Mouse (Mus musculus) layer of hippocampus, adult 11-12 months (tissue): ENCODE results near the gene Gm8094.
"Not testable (repeated sequence)": the region's sequence is repeated elsewhere in the genome, so short reads cannot be mapped to it uniquely, and the experiment has no call there.

Experiments
- DNase-seq: peaks from one replicate; pipeline ENCODE4 v3.0.0; 2022; ENCODE audit warnings: low spot score

Gene Gm8094

DNA sequence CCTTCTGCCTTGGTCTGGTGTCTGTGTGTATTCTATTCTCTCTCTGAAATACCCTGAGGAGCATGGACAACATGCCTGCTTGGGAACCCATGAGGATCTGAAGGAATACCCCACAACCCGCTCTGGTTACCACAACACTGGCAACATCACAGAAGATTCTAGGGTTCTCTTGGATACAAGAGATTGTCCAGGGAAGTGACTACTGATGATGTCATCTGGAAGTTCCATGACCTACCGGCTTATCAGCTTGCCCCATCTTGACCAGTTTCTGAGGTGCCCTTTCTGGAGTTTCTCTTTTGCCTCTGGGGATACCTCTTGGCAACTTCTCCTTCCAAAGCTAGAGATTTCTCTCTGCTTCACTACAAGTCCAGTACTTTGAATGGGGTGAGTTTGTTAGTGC, at the start of gene Gm8094:
Gene Gm8094, minus strand, starts transcription at position 101 of the 400 bp plus-strand sequence.
- DNase-seq: not testable (repeated sequence)

DNA sequence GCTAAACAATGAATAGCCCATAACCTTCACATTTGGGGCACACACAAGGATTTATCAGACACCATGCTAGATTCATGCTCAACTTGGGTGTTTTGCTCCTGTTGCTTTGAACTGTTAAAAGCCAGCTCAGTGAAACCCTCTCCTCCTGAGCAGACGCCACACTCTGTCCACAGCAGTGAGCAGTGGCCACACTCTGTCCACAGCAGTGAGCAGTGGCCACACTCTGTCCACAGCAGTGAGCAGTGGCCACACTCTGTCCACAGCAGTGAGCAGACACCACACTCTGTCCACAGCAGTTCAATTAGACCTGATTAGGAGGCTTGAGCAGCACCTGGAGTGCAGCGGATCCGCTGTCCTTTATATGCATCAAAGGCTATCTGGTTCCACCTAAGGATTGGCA, 43.2 kb upstream of the Gm8094 start:
- not testable (repeated sequence) for DNase-seq

DNA sequence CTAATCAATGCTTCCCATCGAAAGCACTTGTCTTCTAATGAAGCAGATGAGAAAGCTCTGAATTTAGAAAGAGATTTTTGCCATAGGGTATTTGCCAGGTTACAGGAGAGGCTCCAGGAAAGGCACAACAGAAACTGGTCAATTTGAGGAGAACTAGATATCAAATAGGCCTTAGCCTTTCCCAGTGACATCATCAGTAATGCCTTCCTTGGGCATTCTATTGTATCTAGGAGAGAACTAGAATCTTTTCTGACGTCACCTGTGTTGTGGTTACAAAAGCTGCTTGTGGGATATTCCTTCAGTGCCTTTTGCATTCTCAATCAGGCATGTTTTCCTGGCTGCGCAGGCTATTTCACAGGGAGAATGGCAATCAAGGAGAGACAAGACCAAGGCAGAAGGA, 23.9 kb upstream of the Gm8094 start, which contains the start of gene Gm8104:
Gene Gm8104, plus strand, starts transcription at position 301 of the 400 bp plus-strand sequence.
- not testable (repeated sequence) for DNase-seq

DNA sequence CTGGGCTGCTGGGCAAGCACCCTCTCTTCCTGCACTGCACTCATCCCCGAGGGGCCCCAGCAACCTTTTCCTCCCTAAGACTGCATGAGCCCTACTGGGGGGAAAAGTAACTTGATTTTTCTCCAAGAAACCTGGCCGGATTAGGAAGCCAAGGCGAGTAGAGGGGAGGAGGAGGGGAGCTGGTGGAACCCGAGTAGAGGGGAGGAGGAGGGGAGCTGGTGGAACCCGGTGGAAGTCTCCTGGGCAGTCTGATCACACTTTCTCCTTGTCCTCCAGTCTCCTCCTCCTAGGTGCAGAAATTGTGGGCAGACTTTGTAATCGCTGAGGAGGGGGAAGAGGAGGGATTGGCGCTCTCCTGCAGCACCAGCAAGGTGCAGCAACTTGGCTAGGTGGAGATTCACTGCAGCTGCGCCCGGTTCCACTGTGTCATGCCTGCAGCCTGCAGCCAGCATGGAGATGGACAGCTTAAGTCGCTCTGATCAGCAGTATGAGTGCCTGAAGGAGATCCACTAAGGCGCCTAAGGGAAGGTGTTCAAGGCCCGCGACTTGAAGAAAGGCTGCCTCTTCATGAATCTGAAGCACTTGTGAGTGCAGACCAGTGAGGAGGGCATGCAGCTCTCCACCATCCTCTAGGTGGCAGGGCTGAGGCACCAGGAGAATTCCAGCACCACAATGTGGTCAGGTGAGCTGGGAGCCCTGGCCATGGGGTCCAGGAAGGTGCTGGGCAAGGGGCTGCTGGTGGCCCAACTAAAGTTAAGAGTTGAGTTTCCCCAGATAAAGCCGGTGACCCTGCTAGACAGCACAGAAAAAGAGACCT, 12.9 kb upstream of the Gm8094 start:
- DNase-seq: not testable (repeated sequence)

DNA sequence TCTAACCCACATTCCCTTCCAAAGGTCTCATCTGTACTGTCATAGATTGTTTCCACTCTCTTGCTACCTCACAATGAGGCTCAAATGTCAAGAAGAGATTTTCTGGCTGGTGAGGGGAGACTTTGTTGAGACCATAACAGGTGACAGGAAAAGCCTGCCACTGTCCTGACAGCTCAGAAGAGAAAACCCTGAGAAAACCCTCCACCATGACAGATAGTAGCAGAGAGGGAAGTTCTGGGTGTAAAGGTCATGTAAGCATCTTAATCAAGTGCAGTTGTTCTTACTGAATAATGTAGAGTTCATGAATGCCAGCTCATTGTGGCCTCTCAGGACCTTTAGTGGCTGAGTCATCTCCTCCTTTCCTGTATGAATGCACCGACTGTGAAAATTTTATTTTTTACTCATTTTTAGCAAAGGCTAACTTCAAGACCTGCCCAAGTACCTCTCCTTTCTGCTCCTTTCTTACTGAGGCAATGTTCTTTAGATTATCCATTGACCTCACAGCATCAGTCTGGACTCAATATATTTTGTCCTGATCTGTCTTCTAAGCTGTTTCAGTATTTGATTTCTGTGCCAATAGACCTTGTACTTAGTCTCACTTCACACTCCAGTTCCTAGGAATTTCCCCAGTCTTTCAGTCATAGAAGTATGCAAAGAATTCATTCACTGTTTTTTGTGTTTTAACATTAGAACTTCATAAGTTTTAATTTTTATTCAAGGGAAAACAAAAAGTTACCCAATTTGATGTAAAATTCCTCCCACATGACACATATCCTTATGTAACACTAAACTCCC, 8.7 kb upstream of the Gm8094 start:
- DNase-seq: not testable (repeated sequence)

DNA sequence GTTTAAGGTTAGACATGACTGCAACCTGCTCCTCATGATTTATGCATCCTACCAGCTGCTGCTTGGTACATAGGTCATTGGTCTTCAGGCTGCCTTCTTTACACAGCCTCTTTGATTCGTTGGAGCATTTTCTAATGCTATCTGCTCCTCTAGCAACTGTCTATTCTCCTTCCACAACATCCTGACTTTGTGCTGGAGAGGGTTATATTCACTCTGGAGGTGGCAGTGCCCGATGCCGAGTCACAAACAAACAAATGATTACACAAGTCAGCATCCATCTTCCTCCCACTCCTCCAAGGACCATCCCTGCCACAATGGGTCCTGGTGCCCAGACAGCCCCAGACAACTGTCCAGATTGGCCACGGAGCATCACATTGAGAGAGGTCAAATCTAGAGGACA, 16.3 kb downstream of the Gm8094 start:
- not testable (repeated sequence) for DNase-seq

DNA sequence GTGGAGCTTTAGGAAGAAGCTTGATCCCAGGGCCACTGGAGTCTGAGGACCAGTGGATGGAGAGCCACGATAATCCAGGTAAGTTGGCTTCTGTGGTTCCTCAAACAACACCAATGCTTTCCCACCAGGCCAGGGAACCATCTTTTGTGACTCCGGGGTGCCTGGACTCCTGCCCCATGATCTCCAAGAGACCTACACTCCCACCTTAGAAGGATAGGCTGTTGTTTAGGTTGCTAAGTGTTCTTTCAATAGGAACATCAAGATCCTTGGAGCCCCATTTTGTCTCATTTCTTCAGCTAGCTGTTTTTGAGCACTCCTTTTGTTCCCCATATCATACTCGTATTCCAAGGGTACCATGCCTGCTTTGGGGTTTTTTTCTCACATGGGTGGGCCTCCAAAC, 18.4 kb downstream of the Gm8094 start:
- DNase-seq: not testable (repeated sequence)
